Mouse (Mus musculus) ZHBTc4 (cell line): ENCODE data around the gene 2310003L06Rik.

Source experiments
- DNase-seq: peaks from one replicate; pipeline ENCODE4 v3.0.0-alpha.2; 2011; ENCODE audit warnings: low read depth, low spot score

2310003L06Rik gene

GRCm38 (mm10) chr5:87969201-87969600 is at the start of gene 2310003L06Rik, which contains the start of gene Gm28434:
Gene 2310003L06Rik, plus strand, starts transcription at chr5:87969459.
Gene Gm28434, plus strand, starts transcription at chr5:87969517.
- peak; percentile 42 for DNase-seq

- DNase-seq = no peak
Measured at GRCm38 (mm10) chr5:87925372-87925771, 43.9 kb upstream of the 2310003L06Rik start, which contains the start of gene Csn3. Gene Csn3, plus strand, starts transcription at chr5:87925579.

GRCm38 (mm10) chr5:87931603-87932002 is 37.7 kb upstream of the 2310003L06Rik start:
- DNase-seq = peak; percentile 37

- DNase-seq = no peak
Measured at GRCm38 (mm10) chr5:87940752-87941151, 28.5 kb upstream of the 2310003L06Rik start.

- no peak for DNase-seq
Measured at GRCm38 (mm10) chr5:87942515-87942914, 26.7 kb upstream of the 2310003L06Rik start.

GRCm38 (mm10) chr5:87951836-87952235 is 17.4 kb upstream of the 2310003L06Rik start:
- DNase-seq = peak; percentile 65

- no peak for DNase-seq
Measured at GRCm38 (mm10) chr5:87979139-87979538, 9.9 kb downstream of the 2310003L06Rik start, which contains the start of gene Cabs1. Gene Cabs1, plus strand, starts transcription at chr5:87979439.

GRCm38 (mm10) chr5:87982468-87983214 is 13.4 kb downstream of the 2310003L06Rik start:
- no peak for DNase-seq

- DNase-seq = no peak
Measured at GRCm38 (mm10) chr5:88002249-88002648, 33.0 kb downstream of the 2310003L06Rik start, which contains the start of gene Smr3a. Gene Smr3a, plus strand, starts transcription at chr5:88002549.

- DNase-seq = peak; percentile 46
Measured at GRCm38 (mm10) chr5:88005241-88005640, 36.0 kb downstream of the 2310003L06Rik start.
